ENCODE assay signal across 8 mouse cellular contexts in the genomic region with DNA sequence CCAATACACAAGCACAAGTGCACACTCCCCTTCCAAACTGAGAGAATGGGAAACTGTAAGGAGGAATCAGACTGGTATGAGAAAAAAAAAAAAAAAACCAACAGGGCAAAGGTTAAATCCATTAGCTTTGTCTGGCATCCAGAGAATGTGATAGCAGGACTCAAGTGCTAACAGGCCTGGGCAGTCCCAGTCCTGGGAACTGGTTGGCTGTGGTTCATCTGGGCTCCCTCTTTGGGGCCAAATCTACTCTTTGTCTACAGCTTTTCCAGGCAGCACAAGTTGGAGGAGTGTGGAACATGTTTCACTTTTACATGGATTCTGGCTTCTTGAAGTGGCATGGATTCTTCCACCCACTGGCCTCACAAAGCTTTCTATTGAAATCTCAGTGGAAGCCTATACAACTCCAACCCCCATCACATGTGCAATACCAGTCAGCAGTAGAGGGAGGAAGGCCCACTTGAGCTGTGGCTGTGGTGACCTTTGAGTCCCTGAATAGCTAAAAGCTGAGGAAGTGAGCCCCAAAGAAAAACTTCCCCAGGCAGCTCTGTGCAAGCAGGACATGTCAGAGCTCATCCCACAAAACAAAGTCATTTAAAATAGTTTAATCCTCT. TPM values are rescaled to one million over a fixed set of nuclear protein-coding genes. Genes with fewer than 3 reads are reported as not detected.
A peak's percentile ranks its signal among the peaks of the same experiment; 100 is the strongest.
DNase-seq lines count a peak whose midpoint lies in the region; ATAC-seq lines count a peak whose summit lies in the region.

No protein-coding gene starts in this region.

- no peak overlapping the region for H3K9ac ChIP-seq in limb, embryonic 12.5 days (replicated peaks)
- no peak overlapping the region for H3K9ac ChIP-seq in embryonic facial prominence, embryonic 14.5 days (ENCODE audit: low read depth, low read length)

- ATAC-seq in limb, embryonic 12.5 days (ENCODE audit: insufficient number of reproducible peaks, insufficient read depth, low FRiP score, low TSS enrichment, low read depth), result peak; percentile 59; the same call in 1 of the 2 replicates
- no peak for ATAC-seq in embryonic facial prominence, embryonic 14.5 days (ENCODE audit: low read depth)

- no peak overlapping the region for H3K27ac ChIP-seq in limb, embryonic 12.5 days
- no peak overlapping the region for H3K27ac ChIP-seq in limb, embryonic 10.5 days
- no peak overlapping the region for H3K27ac ChIP-seq in embryonic facial prominence, embryonic 14.5 days (replicated peaks; ENCODE audit: low read depth, low read length)

- no peak overlapping the region for H3K4me2 ChIP-seq in limb, embryonic 12.5 days
- H3K4me2 ChIP-seq in embryonic facial prominence, embryonic 14.5 days (ENCODE audit: low read depth, low read length), result no peak overlapping the region

- no peaks in the 10 kb centered on the region for H3K27me3 ChIP-seq in limb, embryonic 12.5 days
- no peaks in the 10 kb centered on the region for H3K27me3 ChIP-seq in limb, embryonic 10.5 days (ENCODE audit: low read depth, poor library complexity, severe bottlenecking)
- H3K27me3 ChIP-seq in embryonic facial prominence, embryonic 14.5 days (replicated peaks; ENCODE audit: control insufficient read depth, insufficient read depth, low read length), result no peaks in the 10 kb centered on the region

- H3K36me3 ChIP-seq in limb, embryonic 12.5 days, result no peaks in the 10 kb centered on the region
- no peaks in the 10 kb centered on the region for H3K36me3 ChIP-seq in limb, embryonic 10.5 days
- no peaks in the 10 kb centered on the region for H3K36me3 ChIP-seq in embryonic facial prominence, embryonic 14.5 days (ENCODE audit: control insufficient read depth, insufficient read depth, low read length)

- no peaks in the 10 kb centered on the region for H3K4me1 ChIP-seq in limb, embryonic 12.5 days (replicated peaks)
- peaks cover 6% of the 10 kb centered on the region for H3K4me1 ChIP-seq in limb, embryonic 10.5 days
- H3K4me1 ChIP-seq in embryonic facial prominence, embryonic 14.5 days (ENCODE audit: control insufficient read depth, insufficient read depth, low read length), result no peaks in the 10 kb centered on the region

- H3K9me3 ChIP-seq in limb, embryonic 12.5 days, result no peaks in the 10 kb centered on the region
- no peaks in the 10 kb centered on the region for H3K9me3 ChIP-seq in limb, embryonic 10.5 days (replicated peaks)
- H3K9me3 ChIP-seq in embryonic facial prominence, embryonic 14.5 days (ENCODE audit: control insufficient read depth, low read length), result no peaks in the 10 kb centered on the region

- H3K4me3 ChIP-seq in limb, embryonic 12.5 days (replicated peaks), result no peak overlapping the region
- no peak overlapping the region for H3K4me3 ChIP-seq in limb, embryonic 10.5 days
- H3K4me3 ChIP-seq in embryonic facial prominence, embryonic 14.5 days (ENCODE audit: low read depth, low read length), result no peak overlapping the region

- DNase-seq in limb, embryonic 10.5 days (ENCODE audit: low spot score), result no peak
- peak; percentile 27 for DNase-seq in embryonic facial prominence, embryonic 14.5 days (ENCODE audit: low spot score)
- peak; percentile 26 to 32 for DNase-seq in kidney, adult 8-10 months
- DNase-seq in mesoderm, embryonic 11.5 days (ENCODE audit: low read depth, low spot score), result peak; percentile 69
- no peak for DNase-seq in right cerebral cortex, postnatal 14 days
- no peak for DNase-seq in left cerebral cortex, adult 11 months (ENCODE audit: low spot score)
- no peak for DNase-seq in layer of hippocampus, postnatal 10 days (ENCODE audit: low spot score in 2 of 2)

RNA-seq across cellular contexts. Expression of gene Serpinb1c, which starts 14.9 kb away (rescaled TPM):
- polyA plus RNA-seq in limb, embryonic 12.5 days (2016; fragmentation: Nextera tagmentation; extraction: Ambion mirVana), result not detected in 2 replicates
- not detected in 2 replicates for polyA plus RNA-seq in limb, embryonic 10.5 days (2016; fragmentation: Nextera tagmentation; extraction: Ambion mirVana)
- not detected in 2 replicates for polyA plus RNA-seq in embryonic facial prominence, embryonic 14.5 days (2014; fragmentation: Nextera tagmentation; extraction: Ambion mirVana)
- total RNA-seq in layer of hippocampus, postnatal 10 days (2021), result under 1 TPM in 1 of 2 experiments, not detected in 1; 0.36 TPM

RNA-seq across cellular contexts. Expression of gene Serpinb6b, which starts 52.1 kb away (rescaled TPM):
- polyA plus RNA-seq in limb, embryonic 12.5 days (2016; fragmentation: Nextera tagmentation; extraction: Ambion mirVana), result 0.43 and 1.0 TPM in 2 replicates
- 0.33 and 0.50 TPM in 2 replicates for polyA plus RNA-seq in limb, embryonic 10.5 days (2016; fragmentation: Nextera tagmentation; extraction: Ambion mirVana)
- 2.4 and 3.0 TPM in 2 replicates for polyA plus RNA-seq in embryonic facial prominence, embryonic 14.5 days (2014; fragmentation: Nextera tagmentation; extraction: Ambion mirVana)
- total RNA-seq in layer of hippocampus, postnatal 10 days (2021), result 1 to 10 TPM; 2.6 to 2.9 TPM

Comparison
In these comparisons a context has a peak if more than half of its experiments do, and no peak if none do; other contexts are left out.
1. DNase-seq: peak in embryonic facial prominence, embryonic 14.5 days (single experiment), kidney, adult 8-10 months (2 of 2) and mesoderm, embryonic 11.5 days (single experiment); none in limb, embryonic 10.5 days (single experiment), right cerebral cortex, postnatal 14 days (single experiment), left cerebral cortex, adult 11 months (single experiment) and layer of hippocampus, postnatal 10 days (0 of 2).